Mouse (Mus musculus) myocyte (in vitro differentiated cells): ENCODE measurements around the gene Eef2kmt.

Experiments used
- POLR2A ChIP-seq: IDR thresholded peaks from one replicate; pipeline ENCODE4 v1.6.1; 2011; ENCODE audit warnings: low read depth, mild to moderate bottlenecking, control low read depth, moderate library complexity; ENCODE audit not compliant: insufficient read length
- REST ChIP-seq: IDR thresholded peaks from one replicate; pipeline ENCODE4 v1.6.1; 2011; ENCODE audit warnings: mild to moderate bottlenecking, control low read depth, moderate library complexity; ENCODE audit not compliant: insufficient read depth, insufficient read length
- USF1 ChIP-seq: IDR thresholded peaks from one replicate; pipeline ENCODE4 v1.6.1; 2011; ENCODE audit warnings: low read depth, mild to moderate bottlenecking, control low read depth, moderate library complexity

- TF ChIP-seq POLR2A = no peak
- TF ChIP-seq REST = no peak
- no peak for TF ChIP-seq USF1
Measured at GRCm38 (mm10) chr16:5242882-5243281, 12.9 kb downstream of the Eef2kmt start.
